Mouse (Mus musculus): ENCODE measurements around the gene Cdca5.
A peak's percentile ranks its signal among the peaks of the same experiment; 100 is the strongest.
"Not testable (repeated sequence)": the region's sequence is repeated elsewhere in the genome, so short reads cannot be mapped to it uniquely, and the experiment has no call there.

Cdca5 gene

DNA sequence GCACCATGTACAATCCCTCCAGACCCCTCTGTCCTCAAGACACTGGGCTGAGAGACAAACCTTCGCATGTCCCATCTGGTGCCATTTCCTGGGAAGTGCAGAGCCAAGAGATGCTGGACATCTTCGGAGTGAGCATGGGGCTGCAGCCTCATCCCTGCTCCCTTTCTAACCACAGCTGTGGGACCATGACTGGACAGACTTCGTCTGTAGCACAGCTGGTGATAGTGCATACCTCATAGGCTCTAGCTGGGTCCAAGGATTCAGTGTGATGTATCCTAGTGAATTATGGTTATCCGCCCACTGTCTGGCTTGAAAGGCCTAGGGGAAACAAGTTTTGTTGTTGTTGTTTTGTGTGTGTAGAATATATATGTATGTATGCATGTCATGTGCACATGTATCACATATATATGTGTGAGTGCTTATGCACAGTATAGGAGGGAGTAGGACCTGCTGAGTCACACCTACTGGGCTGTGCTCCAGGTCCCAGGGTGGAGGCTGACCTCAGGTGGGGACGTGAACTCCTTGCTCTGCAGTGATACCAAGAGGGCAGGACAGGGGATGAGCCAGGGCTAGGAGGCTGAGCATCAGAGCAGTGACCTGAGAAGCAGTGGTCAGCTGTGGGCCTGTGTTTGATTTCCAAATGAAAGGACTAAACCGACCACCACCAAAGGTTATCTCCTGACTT is 17.5 kb downstream of the Cdca5 start:
- DNase-seq (ENCODE audit: low read depth in 1 of 2, low spot score in 2 of 2): no peak

DNA sequence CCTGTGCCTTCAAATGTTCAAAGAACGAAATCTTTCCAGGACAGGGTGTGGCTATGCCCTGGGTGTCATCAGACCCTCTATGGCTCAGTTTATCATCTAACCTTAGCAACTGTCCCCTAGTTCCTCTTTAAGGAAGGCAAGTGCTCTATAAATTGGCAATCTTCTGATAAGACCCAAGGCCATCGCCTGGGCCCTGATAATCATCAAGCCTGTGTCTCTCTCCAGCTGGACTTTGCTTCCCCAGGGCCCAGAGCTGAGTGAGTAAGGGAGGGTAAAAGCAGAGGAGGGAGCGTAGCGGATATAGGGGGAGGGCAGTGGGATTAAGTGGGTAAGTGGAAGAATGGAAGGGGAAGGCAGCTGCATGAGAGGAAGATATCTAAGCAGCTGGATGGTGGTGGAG is 19.7 kb downstream of the Cdca5 start:
- DNase-seq (ENCODE audit: low read depth in 1 of 2, low spot score in 2 of 2): no peak

DNA sequence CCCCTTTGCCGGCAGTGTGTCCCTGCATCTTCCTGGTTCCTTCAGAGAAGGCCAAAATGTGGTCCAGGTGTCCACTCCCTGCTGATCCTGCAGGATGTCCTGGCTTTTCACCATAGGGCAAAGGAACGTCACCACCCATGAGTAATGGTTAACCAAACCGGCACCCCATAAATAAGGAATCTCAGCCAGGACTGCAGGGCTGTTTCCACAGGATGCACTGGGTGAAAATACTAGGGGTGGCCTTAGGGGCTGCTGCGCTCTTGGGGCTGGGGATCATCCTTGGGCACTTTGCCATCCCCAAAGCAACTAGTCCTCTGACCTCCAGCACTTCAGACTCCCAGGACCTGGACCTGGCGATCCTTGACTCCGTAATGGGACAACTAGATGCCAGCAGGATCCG is 20.8 kb downstream of the Cdca5 start, which contains the start of gene Naaladl1:
TSS of gene Naaladl1 (plus strand) at position 197 of the 400 bp plus-strand sequence.
- DNase-seq (ENCODE audit: low read depth in 1 of 2, low spot score in 2 of 2): no peak

DNA sequence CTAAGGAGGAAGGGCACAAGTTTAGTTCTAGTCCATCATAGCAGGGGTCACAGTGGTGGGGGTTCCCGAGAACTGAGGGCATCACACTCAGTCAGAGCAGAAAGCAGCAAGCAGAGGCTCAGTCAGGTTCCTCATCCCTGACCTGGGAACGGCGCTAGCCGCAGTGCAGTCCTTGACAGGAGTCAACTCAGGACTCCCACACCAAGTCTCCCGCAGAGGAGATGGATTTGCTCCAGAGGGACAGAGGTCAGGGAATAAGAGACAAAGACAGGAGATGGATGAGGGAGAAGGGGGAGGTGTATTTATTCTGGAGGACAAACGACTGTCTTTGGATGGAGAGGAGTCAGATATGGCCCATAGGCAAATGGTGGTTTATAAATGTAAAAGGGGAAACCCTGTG is 28.3 kb downstream of the Cdca5 start:
- no peak for DNase-seq (ENCODE audit: low read depth in 1 of 2, low spot score in 2 of 2)

GRCm38 (mm10) chr19:6116113-6116850 is 31.5 kb downstream of the Cdca5 start:
- no peak for DNase-seq (ENCODE audit: low read depth in 1 of 2, low spot score in 2 of 2)

DNA sequence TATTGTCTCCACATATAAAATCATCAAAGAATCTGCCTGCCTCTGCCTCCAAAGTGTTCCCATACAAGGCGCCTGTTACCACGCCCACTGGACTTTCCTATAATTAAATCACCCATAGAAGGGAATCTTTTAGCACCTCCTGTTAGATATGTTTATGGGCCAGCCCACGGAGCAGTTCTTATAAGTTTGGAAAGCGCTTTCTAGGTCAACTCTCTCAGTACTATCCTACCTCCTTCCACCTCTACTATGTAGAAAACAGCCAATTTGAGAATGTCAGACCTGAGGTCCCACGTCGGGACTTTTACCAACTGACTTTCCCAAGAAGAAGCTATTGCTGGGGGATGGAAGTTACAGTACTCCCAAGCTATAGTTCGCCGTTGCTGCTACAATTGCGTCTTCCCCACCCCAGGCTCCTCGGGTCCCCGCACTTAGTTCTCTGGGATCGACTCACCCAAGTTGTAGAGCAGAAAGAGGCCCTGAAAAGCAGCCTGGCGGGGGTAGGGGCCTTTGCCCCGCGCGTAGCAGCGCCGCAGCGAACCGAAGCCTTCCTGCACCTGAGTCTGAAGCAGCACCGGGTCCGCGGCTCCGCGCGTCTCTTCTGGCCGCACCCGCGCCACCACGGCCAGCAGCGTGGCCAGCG is 32.7 kb downstream of the Cdca5 start:
- DNase-seq (ENCODE audit: low read depth in 1 of 2, low spot score in 2 of 2): no peak

DNA sequence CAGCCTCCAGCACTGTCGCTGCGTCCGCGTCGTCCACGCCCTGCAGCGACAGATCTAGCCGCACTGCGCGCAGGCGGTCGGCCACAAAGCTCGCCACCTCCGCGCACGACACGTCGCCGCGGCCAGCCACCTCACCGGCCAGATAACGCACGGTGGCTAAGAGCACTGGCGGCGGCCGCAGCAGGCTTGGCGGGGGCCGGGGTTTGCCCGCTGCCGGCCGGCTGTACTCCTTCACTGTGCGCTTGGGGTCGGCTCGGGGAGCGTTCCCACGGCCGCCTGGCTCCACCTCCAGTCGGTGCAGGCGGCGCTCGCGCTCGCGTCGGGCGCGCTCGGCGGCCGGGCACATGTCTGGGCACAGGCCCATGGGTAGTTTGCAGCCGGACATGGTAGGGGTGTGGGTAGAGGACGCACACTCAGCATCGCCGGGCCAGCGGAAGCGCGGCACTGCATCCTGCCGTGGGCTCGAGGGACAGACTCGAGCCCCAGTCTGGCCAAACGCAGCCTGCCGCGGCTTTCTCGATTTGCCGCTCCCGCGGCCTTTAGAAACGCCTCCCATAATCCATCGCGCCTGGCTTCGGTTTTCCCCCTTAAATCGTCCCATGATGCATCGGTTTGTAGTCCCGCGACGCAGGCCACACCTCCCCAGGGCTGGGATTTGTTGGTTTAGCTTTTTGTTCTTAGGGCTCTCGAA is 33.3 kb downstream of the Cdca5 start, which contains the start of gene Sac3d1:
TSS of gene Sac3d1 (minus strand) at position 665 of the 691 bp plus-strand sequence.
- DNase-seq (ENCODE audit: low read depth in 1 of 2, low spot score in 2 of 2): peak; percentile 53 to 70

DNA sequence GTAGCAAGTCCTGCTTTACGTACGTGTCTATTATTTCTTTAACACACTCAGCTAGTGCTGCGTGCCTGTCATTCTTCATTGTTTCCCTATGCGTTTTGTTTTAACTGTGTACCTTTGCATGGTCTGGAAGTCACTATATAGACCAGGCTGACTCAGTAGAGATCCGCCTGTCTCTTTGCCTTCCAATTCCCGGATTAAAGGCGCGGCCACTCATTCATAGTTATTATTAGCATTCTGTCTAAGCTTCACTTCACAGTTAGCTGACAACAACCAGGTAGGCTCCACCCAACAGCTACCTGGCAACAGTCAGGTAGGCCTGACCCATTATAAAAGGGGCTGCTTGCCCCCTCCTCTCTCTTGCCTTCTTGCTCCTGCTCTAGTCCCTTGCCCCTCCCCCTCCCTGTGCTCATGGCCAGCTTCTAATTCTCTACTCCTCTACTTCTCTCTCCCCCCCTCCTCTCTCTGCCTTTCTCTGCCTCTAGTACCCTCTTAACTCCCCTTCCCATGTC is 33.9 kb downstream of the Cdca5 start:
- no peak for DNase-seq (ENCODE audit: low read depth in 1 of 2, low spot score in 2 of 2)

- no peak for DNase-seq (ENCODE audit: low read depth in 1 of 2, low spot score in 2 of 2)
Observed at GRCm38 (mm10) chr19:6121761-6122160, 37.0 kb downstream of the Cdca5 start.

DNA sequence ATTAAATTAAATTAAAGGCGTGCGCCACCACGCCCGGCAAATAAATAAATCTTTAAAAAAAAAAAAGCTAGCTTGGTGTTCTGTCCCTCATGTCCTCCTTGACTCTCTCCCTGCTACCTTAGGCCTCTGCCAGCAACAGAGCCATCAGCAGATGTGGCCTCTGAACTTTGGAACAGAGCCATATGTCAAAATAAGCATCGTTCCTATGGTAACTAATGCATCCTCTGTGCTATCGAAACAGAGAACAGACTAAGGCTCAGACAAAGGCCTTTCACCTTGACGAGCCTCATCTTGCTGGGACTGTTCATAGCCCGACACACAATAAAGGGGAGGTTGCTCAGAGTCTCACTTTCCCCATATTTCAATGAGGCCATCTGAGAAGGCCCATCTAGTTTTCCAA is 38.5 kb downstream of the Cdca5 start:
- no peak for DNase-seq (ENCODE audit: low read depth in 1 of 2, low spot score in 2 of 2)

DNA sequence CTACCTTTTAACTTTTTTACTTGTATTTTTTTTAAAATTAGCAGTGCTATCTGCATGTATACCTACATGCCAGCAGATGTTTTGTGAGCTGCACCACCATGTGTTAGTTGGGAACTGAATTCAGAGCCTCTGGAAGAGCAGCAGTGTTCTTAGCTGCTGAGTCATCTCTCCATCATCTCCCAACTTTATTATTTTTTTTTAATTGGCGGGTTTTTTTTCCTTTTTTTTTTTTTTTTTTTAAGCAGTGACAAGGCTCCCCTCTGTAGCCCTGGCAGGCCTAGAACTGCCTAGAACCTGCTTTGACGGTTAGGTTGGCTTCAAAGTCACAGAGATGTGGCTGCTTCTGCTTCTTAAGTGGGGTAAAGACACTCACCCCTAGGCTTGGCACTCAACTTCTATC is 40.1 kb downstream of the Cdca5 start:
- DNase-seq (ENCODE audit: low read depth in 1 of 2, low spot score in 2 of 2): no peak

DNA sequence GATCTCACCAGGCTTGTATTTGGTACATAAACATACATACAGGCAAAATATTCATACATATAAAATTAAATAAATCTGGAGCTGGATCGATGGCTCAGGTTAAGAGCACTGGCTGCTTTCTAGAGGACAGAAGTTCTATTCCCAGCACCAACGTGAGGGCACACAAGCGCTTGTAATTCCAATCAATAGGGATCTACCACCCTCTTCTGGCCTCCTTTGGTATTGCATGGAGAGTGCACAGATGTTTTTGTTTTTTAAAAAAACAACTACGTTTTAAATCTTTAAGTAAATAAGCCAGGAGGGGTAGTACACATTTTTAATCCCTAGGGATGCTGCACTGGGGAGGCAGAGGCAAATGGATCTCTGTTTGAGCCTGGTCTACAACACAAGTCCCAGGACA is 41.5 kb downstream of the Cdca5 start:
- DNase-seq (ENCODE audit: low read depth in 1 of 2, low spot score in 2 of 2): peak; percentile 33 to 39

DNA sequence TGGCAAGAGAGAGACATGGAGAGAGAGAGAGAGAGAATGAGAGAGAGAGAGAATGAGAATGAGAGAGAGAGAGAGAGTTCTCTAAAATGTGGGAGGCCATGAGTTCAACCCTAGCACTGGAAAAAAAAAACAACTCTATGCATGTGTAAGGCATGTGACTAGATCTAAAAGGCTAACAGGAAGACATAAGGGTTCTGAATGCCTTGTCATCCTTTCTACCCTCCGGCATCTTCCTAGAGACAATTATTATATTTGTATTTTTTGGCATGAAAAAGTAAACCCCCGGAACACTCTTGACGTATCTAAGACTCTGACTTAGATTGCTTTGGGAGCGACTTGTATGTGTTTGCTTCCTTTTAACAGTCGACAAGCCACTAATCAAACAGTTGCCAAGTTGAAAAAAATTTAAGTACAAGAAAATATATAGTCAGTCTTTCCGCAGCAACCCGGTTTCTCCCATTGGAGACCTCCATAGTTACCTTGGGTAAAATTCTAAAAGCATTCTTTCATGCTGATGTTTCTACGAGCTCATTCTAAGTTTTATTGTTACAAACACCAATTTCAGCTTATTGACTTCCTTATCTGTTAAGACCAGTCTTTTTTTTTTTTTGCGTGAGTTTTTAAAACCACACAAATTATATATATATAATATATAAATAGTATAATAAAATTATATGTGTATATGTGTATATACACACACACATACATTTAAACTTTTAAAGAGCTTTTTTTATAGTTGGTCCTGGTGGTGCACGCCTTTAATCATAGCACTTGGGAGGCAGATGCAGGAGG is 42.2 kb downstream of the Cdca5 start:
- no peak for DNase-seq (ENCODE audit: low read depth in 1 of 2, low spot score in 2 of 2)

DNA sequence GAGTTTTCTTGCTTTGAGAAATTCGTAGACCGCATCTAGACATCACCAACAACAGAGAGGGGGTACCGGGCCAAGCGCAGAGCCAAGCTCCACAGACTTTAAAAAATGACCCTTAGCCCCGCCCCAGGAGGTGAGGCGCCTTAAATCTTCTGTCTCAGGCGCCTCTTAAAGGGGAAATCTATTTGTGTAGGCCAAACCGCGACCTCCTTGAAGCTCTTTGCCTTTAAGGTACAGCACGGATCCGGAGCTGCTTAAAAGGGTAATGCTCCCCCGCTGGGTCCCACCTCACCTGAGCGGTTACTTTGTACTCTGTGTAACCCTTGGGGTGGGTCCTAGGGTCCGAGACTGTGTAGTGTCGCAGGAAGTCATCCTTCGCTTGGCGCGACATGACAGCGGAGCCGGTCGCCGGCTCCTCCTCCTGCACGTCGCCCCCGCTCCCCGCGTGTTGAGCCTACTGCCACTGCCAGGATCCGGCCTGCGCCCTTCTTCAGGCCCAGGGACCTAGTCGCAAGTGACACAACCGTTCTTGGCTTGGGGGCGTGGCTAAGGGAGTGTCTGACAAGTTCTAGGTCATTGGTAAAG is 43.1 kb downstream of the Cdca5 start, which contains the start of gene Snx15:
TSS of gene Snx15 (minus strand) at position 545 of the 582 bp plus-strand sequence.
- peak; percentile 89 to 92 for DNase-seq (ENCODE audit: low read depth in 1 of 2, low spot score in 2 of 2)

GRCm38 (mm10) chr19:6130414-6131128 is 45.8 kb downstream of the Cdca5 start:
- DNase-seq (ENCODE audit: low read depth in 1 of 2, low spot score in 2 of 2): not testable (repeated sequence)

DNA sequence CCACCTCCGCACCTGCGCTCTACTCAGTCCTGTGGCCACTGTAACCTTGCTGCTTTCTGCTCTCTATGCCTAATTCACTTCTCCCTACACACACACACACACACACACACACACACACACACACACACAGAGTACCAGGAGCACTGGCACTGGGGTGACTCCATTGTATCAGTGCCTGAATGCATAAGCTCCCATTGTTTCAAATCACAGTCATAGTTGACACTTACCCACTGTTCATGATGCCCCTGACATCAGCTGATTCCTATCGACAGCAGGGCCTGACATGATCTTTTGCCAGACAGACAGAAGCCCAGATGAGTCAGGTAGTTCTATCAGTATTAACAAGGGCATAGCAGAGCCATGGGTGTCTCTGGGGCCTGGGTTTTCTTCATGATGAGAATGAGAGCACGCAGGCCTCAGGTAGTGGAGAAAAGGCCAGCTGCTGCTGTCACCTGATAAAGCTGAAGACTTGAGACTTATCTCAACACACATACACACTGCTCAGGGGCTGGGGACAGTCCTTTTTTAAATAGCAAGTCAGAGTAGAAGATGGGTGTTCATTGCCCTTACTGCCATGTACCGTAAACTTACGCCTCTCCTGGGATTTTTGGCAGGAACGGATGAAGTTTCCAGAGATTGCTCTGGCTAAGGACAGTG is 47.5 kb downstream of the Cdca5 start:
- DNase-seq (ENCODE audit: low read depth in 1 of 2, low spot score in 2 of 2): no peak

DNA sequence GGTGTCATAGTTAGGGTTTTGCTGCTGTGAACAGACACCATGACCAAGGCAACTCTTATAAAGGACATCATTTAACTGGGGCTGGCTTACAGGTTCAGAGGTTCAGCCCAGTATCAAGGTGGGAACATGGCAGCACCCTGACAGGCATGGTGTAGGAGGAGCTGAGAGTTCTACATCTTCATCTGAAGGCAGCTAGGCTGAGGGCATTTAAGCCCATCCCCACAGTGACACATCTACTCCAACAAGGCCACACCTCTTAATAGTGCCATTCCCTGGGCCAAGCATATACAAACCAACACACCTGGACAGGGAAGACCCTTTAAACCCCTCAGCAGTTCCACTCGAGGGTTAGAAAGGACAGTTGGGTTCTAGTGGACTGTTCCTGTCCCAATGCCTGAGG is 48.4 kb downstream of the Cdca5 start:
- DNase-seq (ENCODE audit: low read depth in 1 of 2, low spot score in 2 of 2): not testable (repeated sequence)

- no peak for DNase-seq (ENCODE audit: low read depth in 1 of 2, low spot score in 2 of 2)
Observed at GRCm38 (mm10) chr19:6136397-6136796, 51.6 kb downstream of the Cdca5 start.

DNA sequence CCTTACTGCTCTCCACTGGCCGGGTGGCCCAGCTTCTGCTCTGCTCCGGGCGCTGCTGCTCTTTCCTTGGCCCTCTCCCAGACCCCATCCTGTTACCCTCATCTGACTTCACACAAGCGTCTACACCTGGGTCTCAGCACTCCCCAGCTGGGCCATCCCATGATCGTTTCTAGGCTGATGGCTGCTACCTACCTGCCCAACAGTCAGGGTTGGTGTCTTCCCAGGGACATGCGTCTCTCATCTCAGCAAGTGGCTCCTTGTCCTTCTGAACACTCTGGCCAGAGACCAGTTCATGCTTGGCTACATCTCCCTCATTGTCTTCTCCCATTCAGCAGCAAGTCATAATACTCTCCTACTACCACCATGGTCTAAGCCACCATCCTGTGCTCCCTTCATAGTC is 54.9 kb downstream of the Cdca5 start:
- DNase-seq (ENCODE audit: low read depth in 1 of 2, low spot score in 2 of 2): no peak
